Mouse (Mus musculus): ENCODE measurements around the gene Lamb1. TPM values are rescaled to one million over a fixed set of nuclear protein-coding genes. Genes with fewer than 3 reads are reported as not detected.
A peak's percentile ranks its signal among the peaks of the same experiment; 100 is the strongest.

Gene Lamb1
- polyA plus RNA-seq, 1 experiment from 2014 or later, result 15.4 TPM

DNA sequence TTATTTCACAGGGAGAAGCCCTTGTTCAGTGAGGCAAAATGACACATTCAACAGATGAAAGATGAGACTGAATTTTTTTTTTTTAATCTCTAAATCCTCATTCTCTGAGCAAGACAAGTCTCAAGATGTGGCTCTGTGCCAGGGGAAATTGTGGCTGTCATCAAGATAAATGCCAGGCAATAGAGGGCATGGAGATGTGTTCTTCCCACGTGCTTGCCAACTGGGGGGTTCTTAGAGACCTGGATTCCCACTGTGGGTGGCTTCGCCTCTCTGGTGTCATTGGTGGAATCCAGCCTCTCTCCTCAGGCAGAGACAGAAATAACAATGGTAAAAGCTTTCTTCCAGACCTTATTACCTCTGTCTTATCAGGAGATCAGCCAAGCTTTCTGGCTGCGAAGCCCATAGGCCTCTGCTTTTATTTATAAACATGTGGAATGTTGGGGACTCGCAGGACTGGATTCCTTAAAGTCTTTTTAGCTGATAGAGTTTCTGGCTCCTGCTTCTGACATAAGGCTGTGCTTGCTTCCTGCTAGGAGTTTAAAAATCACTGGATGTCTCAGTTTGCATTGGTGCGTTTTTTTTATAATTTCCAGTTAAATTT, 41.1 kb downstream of the Lamb1 start:
- WGBS, result 76% methylated on average over 5 of the region's 5 CpGs
- Histone ChIP-seq H3K4me1 (replicated peaks) (no peaks in the 10 kb centered on the region), H3K9me3 (no peaks in the 10 kb centered on the region), H3K4me2 (replicated peaks) (no peak overlapping the region), H3K4me3 (replicated peaks) (no peak overlapping the region), H3K27me3 (no peaks in the 10 kb centered on the region), H3K9ac (replicated peaks) (no peak overlapping the region), H3K36me3 (no peaks in the 10 kb centered on the region), H3K27ac (no peak overlapping the region)
- no peak for ATAC-seq

DNA sequence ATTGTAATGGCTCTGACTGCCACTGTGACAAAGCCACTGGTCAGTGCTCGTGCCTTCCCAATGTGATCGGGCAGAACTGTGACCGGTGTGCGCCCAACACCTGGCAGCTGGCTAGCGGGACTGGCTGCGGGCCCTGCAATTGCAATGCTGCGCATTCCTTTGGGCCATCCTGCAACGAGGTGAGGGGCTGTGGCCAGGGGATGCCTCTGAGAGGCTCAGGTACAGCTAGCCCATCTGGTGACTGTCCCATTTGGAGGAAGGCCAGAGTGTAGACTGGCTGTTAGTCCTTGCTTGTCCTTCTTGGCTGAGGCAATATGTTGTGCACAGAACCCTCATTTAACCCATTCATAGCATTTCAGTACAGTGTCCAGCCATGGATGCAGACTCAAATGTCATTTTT, 42.0 kb downstream of the Lamb1 start:
- Histone ChIP-seq H3K9ac (replicated peaks) (no peak overlapping the region), H3K4me3 (replicated peaks) (no peak overlapping the region)
- WGBS, result 94% methylated on average over 8 of the region's 8 CpGs

DNA sequence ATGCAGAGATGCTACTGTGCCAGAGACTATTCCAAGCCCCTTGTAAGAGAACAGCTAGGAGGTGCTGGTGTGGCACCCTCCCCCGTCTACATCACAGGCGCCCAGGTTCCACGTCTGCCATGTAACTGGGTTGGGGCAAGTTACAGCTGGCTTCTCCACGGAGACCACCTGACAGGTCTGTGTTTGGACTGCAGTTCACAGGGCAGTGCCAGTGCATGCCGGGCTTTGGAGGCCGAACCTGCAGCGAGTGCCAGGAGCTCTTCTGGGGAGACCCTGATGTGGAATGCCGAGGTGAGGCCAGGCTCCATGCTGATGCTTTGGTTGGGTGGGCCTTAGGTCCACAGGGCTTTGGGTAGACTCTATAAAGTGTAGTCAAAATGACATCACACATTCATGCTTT, 42.7 kb downstream of the Lamb1 start:
- Histone ChIP-seq H3K4me2 (replicated peaks) (no peak overlapping the region), H3K27ac (no peak overlapping the region), H3K4me3 (replicated peaks) (no peak overlapping the region), H3K4me1 (replicated peaks) (no peaks in the 10 kb centered on the region), H3K27me3 (no peaks in the 10 kb centered on the region), H3K9ac (replicated peaks) (no peak overlapping the region), H3K36me3 (no peaks in the 10 kb centered on the region), H3K9me3 (no peaks in the 10 kb centered on the region)
- ATAC-seq, result no peak
- WGBS, result 95% methylated on average over 8 of the region's 8 CpGs

More for the DNA sequence above, 42.0 kb downstream of the Lamb1 start:
- no peaks in the 10 kb centered on the region for H3K36me3 ChIP-seq
- no peak overlapping the region for H3K27ac ChIP-seq
- H3K27me3 ChIP-seq, result no peaks in the 10 kb centered on the region
- no peaks in the 10 kb centered on the region for H3K4me1 ChIP-seq (replicated peaks)
- H3K9me3 ChIP-seq, result no peaks in the 10 kb centered on the region
- peak; percentile 60; the same call in 1 of the 2 replicates for ATAC-seq
- H3K4me2 ChIP-seq (replicated peaks), result no peak overlapping the region

DNA sequence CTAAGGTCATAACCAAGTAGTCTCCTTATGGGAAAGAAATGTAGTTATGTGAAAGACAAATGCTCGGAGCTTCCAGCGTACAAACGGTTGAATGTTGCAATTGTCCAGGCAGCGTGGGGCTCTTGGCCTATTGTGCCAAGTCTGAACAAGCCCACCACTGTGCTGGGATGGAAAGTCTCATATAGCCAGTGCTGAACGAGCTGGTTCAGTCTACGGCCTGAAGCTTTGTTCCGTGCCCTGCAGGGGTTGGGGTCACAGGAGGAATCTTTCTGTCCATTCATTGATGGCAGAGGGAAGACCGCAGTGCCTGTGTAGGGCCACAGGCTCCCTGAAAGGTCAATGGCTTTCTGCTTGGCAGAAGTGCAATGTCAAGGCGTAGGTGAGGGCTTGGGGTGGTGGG, 45.7 kb downstream of the Lamb1 start:
- H3K9me3 ChIP-seq, result no peaks in the 10 kb centered on the region
- H3K36me3 ChIP-seq, result no peaks in the 10 kb centered on the region
- H3K9ac ChIP-seq (replicated peaks), result no peak overlapping the region
- no peaks in the 10 kb centered on the region for H3K27me3 ChIP-seq
- 47% methylated on average over 9 of the region's 9 CpGs for whole genome bisulfite sequencing
- H3K4me1 ChIP-seq (replicated peaks), result no peaks in the 10 kb centered on the region
- H3K4me2 ChIP-seq (replicated peaks), result no peak overlapping the region
- ATAC-seq, result no peak
- no peak overlapping the region for H3K27ac ChIP-seq
- H3K4me3 ChIP-seq (replicated peaks), result no peak overlapping the region

DNA sequence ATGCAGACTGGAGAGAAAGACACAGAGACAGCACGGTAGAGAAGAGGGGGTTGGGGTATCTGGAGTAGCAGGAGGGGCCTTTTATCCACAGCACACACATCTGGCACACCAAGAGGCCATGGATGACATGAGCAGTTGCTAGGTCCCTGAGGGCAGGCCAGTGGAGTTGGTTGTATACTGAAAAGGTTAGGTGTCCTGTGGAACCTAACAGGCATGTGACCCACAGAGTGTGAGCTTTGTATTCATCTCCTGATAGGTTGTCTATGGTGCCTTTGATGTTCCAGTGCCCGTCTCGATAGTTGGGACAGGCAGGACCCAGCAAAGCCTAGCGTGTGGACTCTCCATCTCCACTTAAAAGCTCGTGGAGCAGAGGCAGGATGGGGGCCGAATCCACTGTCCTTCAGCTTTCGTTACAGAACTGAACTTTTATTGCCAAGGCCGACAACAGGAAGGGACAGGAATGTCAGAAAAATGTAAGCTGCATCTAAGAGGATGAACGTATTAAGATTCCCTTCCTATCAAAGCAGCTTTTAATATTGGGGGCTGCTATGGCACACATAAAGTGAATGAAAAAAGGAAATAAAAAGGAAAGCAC, 46.7 kb downstream of the Lamb1 start:
- H3K4me3 ChIP-seq (replicated peaks), result no peak overlapping the region
- H3K4me2 ChIP-seq (replicated peaks), result no peak overlapping the region
- no peak overlapping the region for H3K27ac ChIP-seq
- no peak overlapping the region for H3K9ac ChIP-seq (replicated peaks)
- H3K36me3 ChIP-seq, result no peaks in the 10 kb centered on the region
- 82% methylated on average over 9 of the region's 9 CpGs for WGBS
- no peaks in the 10 kb centered on the region for H3K27me3 ChIP-seq
- H3K4me1 ChIP-seq (replicated peaks), result no peaks in the 10 kb centered on the region
- ATAC-seq, result no peak
- no peaks in the 10 kb centered on the region for H3K9me3 ChIP-seq

DNA sequence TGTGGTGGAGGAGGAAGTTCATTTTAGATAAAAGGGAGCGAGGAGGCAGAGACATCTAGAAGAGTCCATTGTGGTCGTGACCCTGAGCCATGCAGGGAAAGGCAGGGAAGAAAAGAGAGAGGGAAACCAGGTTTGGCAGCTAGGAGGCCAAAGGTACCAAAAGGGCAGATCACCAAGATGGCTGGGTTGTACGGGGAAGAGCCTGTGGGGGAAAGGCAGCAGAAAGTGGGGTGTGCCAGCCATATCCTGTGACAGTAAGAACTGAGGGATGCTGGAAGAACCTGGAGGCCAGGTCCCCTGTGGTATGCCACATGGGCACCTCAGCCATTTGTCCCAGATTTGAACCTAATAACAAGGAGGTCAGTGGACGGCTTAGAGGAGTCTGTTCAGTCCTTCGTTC, 47.2 kb downstream of the Lamb1 start:
- WGBS, result 94% methylated on average over 5 of the region's 5 CpGs
- no peaks in the 10 kb centered on the region for H3K27me3 ChIP-seq
- no peak overlapping the region for H3K27ac ChIP-seq
- no peaks in the 10 kb centered on the region for H3K9me3 ChIP-seq
- no peaks in the 10 kb centered on the region for H3K36me3 ChIP-seq
- no peak for ATAC-seq
- no peak overlapping the region for H3K4me3 ChIP-seq (replicated peaks)
- no peak overlapping the region for H3K4me2 ChIP-seq (replicated peaks)
- no peak overlapping the region for H3K9ac ChIP-seq (replicated peaks)
- no peaks in the 10 kb centered on the region for H3K4me1 ChIP-seq (replicated peaks)

DNA sequence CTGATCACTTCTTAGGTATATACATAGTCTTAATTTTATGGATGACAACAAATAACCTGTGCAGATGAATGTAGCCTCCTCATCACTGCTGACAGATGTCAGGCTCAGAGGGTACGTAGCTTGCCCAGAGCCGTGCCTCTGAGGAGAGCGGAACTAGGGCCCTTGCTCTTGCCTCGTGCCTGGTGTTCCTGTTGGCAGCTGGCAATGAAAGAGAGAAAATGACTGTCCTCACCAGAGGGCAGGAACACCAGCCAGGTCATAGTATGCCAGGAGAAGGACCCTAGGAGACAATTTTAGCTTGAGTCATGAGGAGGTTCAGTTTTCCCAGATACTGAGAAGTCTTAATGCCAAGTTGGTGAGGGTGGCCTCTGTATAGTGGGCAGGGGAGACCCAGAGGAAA, 48.1 kb downstream of the Lamb1 start:
- no peak overlapping the region for H3K27ac ChIP-seq
- no peak overlapping the region for H3K4me2 ChIP-seq (replicated peaks)
- H3K36me3 ChIP-seq, result no peaks in the 10 kb centered on the region
- H3K4me1 ChIP-seq (replicated peaks), result no peaks in the 10 kb centered on the region
- no peak for ATAC-seq
- H3K4me3 ChIP-seq (replicated peaks), result no peak overlapping the region
- H3K27me3 ChIP-seq, result no peaks in the 10 kb centered on the region
- no peaks in the 10 kb centered on the region for H3K9me3 ChIP-seq
- H3K9ac ChIP-seq (replicated peaks), result no peak overlapping the region
- WGBS, result 91% methylated on average over 4 of the region's 4 CpGs

DNA sequence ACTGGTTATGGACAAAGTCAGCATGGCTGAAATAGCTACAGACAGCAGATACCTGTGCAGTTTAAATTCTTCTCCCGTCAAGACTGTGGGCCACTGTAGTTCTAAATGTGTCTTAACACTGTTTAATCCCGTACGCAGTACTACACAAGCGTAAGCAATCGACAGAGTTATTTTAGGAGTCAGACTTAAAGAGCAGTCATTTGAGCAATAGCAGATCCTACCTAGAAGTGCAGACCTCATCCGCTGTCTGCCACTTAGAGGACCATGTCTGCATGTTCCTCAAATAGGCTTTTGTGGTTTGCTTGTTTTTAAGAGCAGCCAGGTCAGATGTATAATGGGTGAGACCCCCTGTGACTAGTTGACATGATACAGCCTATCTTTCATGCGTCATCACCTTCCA, 49.3 kb downstream of the Lamb1 start:
- H3K27ac ChIP-seq, result no peak overlapping the region
- H3K36me3 ChIP-seq, result no peaks in the 10 kb centered on the region
- no peaks in the 10 kb centered on the region for H3K9me3 ChIP-seq
- no peak for ATAC-seq
- no peaks in the 10 kb centered on the region for H3K27me3 ChIP-seq
- 94% methylated on average over 7 of the region's 7 CpGs for WGBS
- no peak overlapping the region for H3K4me2 ChIP-seq (replicated peaks)
- no peaks in the 10 kb centered on the region for H3K4me1 ChIP-seq (replicated peaks)
- H3K9ac ChIP-seq (replicated peaks), result no peak overlapping the region
- no peak overlapping the region for H3K4me3 ChIP-seq (replicated peaks)

DNA sequence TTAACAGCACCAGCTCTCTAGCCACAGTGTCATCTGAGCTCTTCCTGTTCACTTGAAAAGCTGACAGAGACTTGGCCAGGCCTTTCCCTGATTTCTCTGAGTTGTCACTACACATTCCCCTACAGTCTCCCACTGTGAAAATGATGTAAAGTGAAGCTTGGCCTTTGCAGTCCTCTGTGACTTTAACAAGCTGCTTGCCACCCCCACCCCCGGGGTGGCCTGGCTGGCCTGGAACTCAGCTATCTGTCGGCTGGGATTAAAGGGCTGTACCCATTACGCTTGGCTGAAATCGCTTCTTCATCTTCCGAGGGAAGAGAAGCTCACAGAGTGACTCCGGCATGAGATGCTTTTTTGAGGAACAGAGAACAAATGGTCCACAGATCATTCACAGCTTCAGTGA, 50.9 kb downstream of the Lamb1 start:
- no peaks in the 10 kb centered on the region for H3K4me1 ChIP-seq (replicated peaks)
- H3K9ac ChIP-seq (replicated peaks), result no peak overlapping the region
- 70% methylated on average over 6 of the region's 6 CpGs for WGBS

DNA sequence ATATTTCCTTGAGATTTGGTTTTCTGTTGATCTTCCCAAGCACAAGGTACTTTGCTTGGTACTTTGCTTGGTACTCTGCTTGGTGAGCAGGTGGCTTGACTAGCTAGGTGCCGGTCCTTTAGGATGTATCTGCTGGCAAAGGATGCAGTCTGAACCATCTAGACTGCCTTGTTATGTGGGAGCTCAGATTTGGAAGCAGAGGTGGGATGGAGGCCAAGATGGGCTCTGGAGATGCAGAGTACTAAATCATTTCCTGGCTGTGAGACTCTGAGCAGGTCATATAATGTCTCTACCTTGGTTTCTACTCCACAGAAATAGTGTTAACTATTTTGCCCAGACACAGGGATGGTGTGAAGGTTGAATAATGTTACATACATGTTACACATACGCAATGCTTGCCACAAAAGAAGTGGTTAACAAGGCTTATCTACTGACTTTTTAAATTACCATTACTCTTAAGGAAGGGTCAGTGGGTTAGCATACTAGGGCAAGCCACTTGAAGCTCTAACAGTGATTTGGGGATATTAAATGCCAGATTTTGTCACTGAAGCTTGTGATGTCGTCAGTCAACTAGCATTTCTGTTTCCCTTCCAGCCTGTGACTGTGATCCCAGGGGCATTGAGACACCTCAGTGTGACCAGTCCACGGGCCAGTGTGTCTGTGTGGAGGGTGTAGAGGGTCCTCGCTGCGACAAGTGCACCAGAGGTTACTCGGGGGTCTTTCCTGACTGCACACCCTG, 52.8 kb downstream of the Lamb1 start:
- Histone ChIP-seq H3K4me1 (replicated peaks) (no peaks in the 10 kb centered on the region), H3K36me3 (no peaks in the 10 kb centered on the region), H3K4me2 (replicated peaks) (no peak overlapping the region), H3K27me3 (no peaks in the 10 kb centered on the region), H3K9ac (replicated peaks) (no peak overlapping the region), H3K4me3 (replicated peaks) (no peak overlapping the region), H3K9me3 (no peaks in the 10 kb centered on the region), H3K27ac (no peak overlapping the region)
- no peak for ATAC-seq
- 88% methylated on average over 7 of the region's 7 CpGs for WGBS

More for the DNA sequence above, 50.9 kb downstream of the Lamb1 start:
- Histone ChIP-seq H3K27ac (no peak overlapping the region), H3K9me3 (no peaks in the 10 kb centered on the region), H3K36me3 (no peaks in the 10 kb centered on the region), H3K4me2 (replicated peaks) (no peak overlapping the region), H3K27me3 (no peaks in the 10 kb centered on the region), H3K4me3 (replicated peaks) (no peak overlapping the region)
- ATAC-seq, result no peak

DNA sequence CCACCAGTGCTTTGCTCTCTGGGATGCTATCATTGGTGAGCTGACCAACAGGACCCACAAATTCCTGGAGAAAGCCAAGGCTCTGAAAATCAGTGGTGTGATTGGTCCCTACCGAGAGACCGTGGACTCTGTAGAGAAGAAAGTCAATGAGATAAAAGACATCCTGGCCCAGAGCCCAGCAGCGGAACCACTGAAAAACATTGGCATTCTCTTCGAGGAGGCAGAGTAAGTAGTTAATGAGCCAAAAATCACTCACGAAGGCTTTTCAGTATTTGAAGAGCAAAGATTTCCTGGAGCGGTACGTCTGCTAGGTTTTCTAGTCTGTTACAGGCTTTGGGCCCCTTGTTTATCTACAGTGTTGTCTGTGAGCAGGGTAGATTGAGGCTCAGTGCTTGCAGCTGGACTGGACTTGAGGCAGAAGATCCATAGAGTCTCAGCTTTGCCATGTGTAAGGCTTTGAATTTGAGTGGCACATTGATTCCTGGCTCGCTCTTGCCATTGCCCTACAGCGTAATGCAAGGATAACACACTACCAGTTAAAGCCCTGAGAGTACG, 53.5 kb downstream of the Lamb1 start:
- Histone ChIP-seq H3K4me2 (replicated peaks) (no peak overlapping the region), H3K9me3 (no peaks in the 10 kb centered on the region), H3K4me1 (replicated peaks) (no peaks in the 10 kb centered on the region), H3K27ac (no peak overlapping the region), H3K27me3 (no peaks in the 10 kb centered on the region), H3K4me3 (replicated peaks) (no peak overlapping the region), H3K36me3 (no peaks in the 10 kb centered on the region), H3K9ac (replicated peaks) (no peak overlapping the region)
- no peak for ATAC-seq
- 86% methylated on average over 10 of the region's 10 CpGs for WGBS

DNA sequence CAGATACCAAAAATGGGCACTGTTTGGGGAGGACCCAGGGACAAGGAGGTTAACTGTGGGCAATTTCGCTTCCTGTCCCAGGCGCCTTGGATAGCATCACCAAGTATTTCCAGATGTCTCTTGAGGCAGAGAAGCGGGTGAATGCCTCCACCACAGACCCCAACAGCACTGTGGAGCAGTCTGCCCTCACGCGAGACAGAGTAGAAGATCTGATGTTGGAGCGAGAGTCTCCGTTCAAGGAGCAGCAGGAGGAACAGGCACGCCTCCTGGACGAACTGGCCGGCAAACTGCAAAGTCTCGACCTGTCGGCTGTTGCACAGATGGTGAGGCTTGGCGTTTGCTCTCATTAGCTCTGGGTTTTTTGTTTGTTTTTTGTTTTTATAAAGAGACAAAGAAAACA, 55.8 kb downstream of the Lamb1 start:
- Histone ChIP-seq H3K9me3 (no peaks in the 10 kb centered on the region), H3K4me1 (replicated peaks) (no peaks in the 10 kb centered on the region), H3K27me3 (no peaks in the 10 kb centered on the region), H3K4me3 (replicated peaks) (no peak overlapping the region), H3K36me3 (no peaks in the 10 kb centered on the region), H3K9ac (replicated peaks) (no peak overlapping the region), H3K27ac (no peak overlapping the region), H3K4me2 (replicated peaks) (no peak overlapping the region)
- ATAC-seq, result no peak
- WGBS, result 85% methylated on average over 13 of the region's 13 CpGs

All from midbrain, embryonic 13.5 days (tissue).